Mouse (Mus musculus) MEL (cell line): ENCODE measurements around the gene Plekhm3. TPM values are rescaled to one million over a fixed set of nuclear protein-coding genes. Genes with fewer than 3 reads are reported as not detected.

Experiments
- polyA plus RNA-seq, 2 experiments: library from polyadenylated mRNA; stranded (reverse) in 1 of 2; unstranded in 1 of 2; fragments of >175 nt in 1 of 2; fragments of >200 nt in 1 of 2; gene quantifications; 2 replicates each; pipeline versions ENCODE4 v1.2.1 to v1.2.4; 2012; ENCODE audit warnings: low replicate concordance in 2 of 2, low read depth in 1 of 2; ENCODE audit not compliant: insufficient read length in 2 of 2, insufficient read depth in 1 of 2, missing spikeins in 1 of 2
- total RNA-seq: library from RNA; depleted of rRNA; stranded (reverse); fragments of 300-350 nt; gene quantifications from 2 replicates; pipeline ENCODE4 v1.2.3, GENCODE M21; 2012; rRNA removed

Gene Plekhm3
- total and polyA plus RNA-seq, 3 experiments, result 1.8 to 2.0 TPM; not detected in 1

Other genes starting within 250 kb of the Plekhm3 start
- gene Fzd5, start 219.1 kb downstream of the Plekhm3 start, total RNA-seq, result 1.4 TPM in 2 replicates
- 1 to 10 TPM in 1 of 2 experiments, not detected in 1; 2.9 TPM for gene Fzd5, start 219.1 kb downstream of the Plekhm3 start, polyA plus RNA-seq
- gene Akr1cl, start 75.9 kb upstream of the Plekhm3 start, total RNA-seq, result not detected in 2 replicates
- not detected for gene Akr1cl, start 75.9 kb upstream of the Plekhm3 start, polyA plus RNA-seq
- gene Cryge, start 94.3 kb upstream of the Plekhm3 start, total RNA-seq, result not detected in 2 replicates
- not detected for gene Cryge, start 94.3 kb upstream of the Plekhm3 start, polyA plus RNA-seq
- gene Crygd, start 106.6 kb upstream of the Plekhm3 start, total RNA-seq, result not detected in 2 replicates
- gene Crygd, start 106.6 kb upstream of the Plekhm3 start, polyA plus RNA-seq, result not detected
- not detected in 2 replicates for gene Crygc, start 116.9 kb upstream of the Plekhm3 start, total RNA-seq
- gene Crygc, start 116.9 kb upstream of the Plekhm3 start, polyA plus RNA-seq, result not detected
- gene Crygb, start 125.5 kb upstream of the Plekhm3 start, total RNA-seq, result not detected in 2 replicates
- gene Crygb, start 125.5 kb upstream of the Plekhm3 start, polyA plus RNA-seq, result not detected
- gene Cryga, start 146.5 kb upstream of the Plekhm3 start, total RNA-seq, result not detected in 2 replicates
- not detected for gene Cryga, start 146.5 kb upstream of the Plekhm3 start, polyA plus RNA-seq
- not detected in 2 replicates for gene Gm28845, start 162.7 kb upstream of the Plekhm3 start, total RNA-seq
- not detected for gene Gm28845, start 162.7 kb upstream of the Plekhm3 start, polyA plus RNA-seq
- not detected in 2 replicates for gene D630023F18Rik, start 166.4 kb upstream of the Plekhm3 start, total RNA-seq
- gene D630023F18Rik, start 166.4 kb upstream of the Plekhm3 start, polyA plus RNA-seq, result not detected
- 19.3 and 26.8 TPM in 2 replicates for gene Idh1, start 229.7 kb upstream of the Plekhm3 start, total RNA-seq
- 10 to 100 TPM in 1 of 2 experiments, not detected in 1; 26.7 TPM for gene Idh1, start 229.7 kb upstream of the Plekhm3 start, polyA plus RNA-seq
- 13.3 and 14.7 TPM in 2 replicates for gene Pikfyve, start 229.9 kb upstream of the Plekhm3 start, total RNA-seq
- 10 to 100 TPM in 1 of 2 experiments, not detected in 1; 11.5 TPM for gene Pikfyve, start 229.9 kb upstream of the Plekhm3 start, polyA plus RNA-seq